Mouse (Mus musculus) hindbrain, embryonic 10.5 days (tissue): ENCODE measurements around the gene Dct. TPM values are rescaled to one million over a fixed set of nuclear protein-coding genes. Genes with fewer than 3 reads are reported as not detected.
A peak's percentile ranks its signal among the peaks of the same experiment; 100 is the strongest.

Experiments
- DNase-seq: peaks from one replicate; pipeline ENCODE4 v3.0.0-alpha.2; 2017; ENCODE audit warnings: low spot score
- H3K27ac ChIP-seq: fragments of 300-500 bp; sonication (generic); 2 replicates; pipeline ENCODE4 v1.5.1; 2016; ENCODE audit warnings: mild to moderate bottlenecking, moderate library complexity
- H3K27me3 ChIP-seq: fragments of 300-500 bp; sonication (generic); 2 replicates; pipeline ENCODE4 v1.6.1; 2016; ENCODE audit warnings: mild to moderate bottlenecking; ENCODE audit not compliant: poor library complexity, insufficient read depth, severe bottlenecking
- H3K36me3 ChIP-seq: fragments of 300-500 bp; sonication (generic); 2 replicates; pipeline ENCODE4 v1.6.1; 2016; ENCODE audit warnings: mild to moderate bottlenecking, moderate library complexity
- H3K4me1 ChIP-seq: fragments of 300-500 bp; sonication (generic); replicated peaks from 2 replicates; pipeline ENCODE4 v1.6.1; 2016; ENCODE audit warnings: mild to moderate bottlenecking
- H3K4me3 ChIP-seq: fragments of 300-500 bp; sonication (generic); 2 replicates; pipeline ENCODE4 v1.5.1; 2016; ENCODE audit warnings: mild to moderate bottlenecking, moderate library complexity
- H3K9me3 ChIP-seq: fragments of 300-500 bp; sonication (generic); 2 replicates; pipeline ENCODE4 v1.6.1; 2016; ENCODE audit warnings: mild to moderate bottlenecking, moderate library complexity
- WGBS: fragments of 180-500 bp; shearing (Covaris S2); methylation state at CpG from one replicate; pipeline ENCODE4 v1.1.7; 2016; 5-methylcytosine and 5-hydroxymethylcytosine counted together
- polyA plus RNA-seq: library from polyadenylated mRNA; unstranded; fragments of >200 nt; fragmentation: Nextera tagmentation; extraction: Ambion mirVana; gene quantifications from 2 replicates; pipeline ENCODE4 v1.2.1, GENCODE M21; 2016

Gene Dct
- 3.2 and 3.5 TPM in 2 replicates for polyA plus RNA-seq

DNA sequence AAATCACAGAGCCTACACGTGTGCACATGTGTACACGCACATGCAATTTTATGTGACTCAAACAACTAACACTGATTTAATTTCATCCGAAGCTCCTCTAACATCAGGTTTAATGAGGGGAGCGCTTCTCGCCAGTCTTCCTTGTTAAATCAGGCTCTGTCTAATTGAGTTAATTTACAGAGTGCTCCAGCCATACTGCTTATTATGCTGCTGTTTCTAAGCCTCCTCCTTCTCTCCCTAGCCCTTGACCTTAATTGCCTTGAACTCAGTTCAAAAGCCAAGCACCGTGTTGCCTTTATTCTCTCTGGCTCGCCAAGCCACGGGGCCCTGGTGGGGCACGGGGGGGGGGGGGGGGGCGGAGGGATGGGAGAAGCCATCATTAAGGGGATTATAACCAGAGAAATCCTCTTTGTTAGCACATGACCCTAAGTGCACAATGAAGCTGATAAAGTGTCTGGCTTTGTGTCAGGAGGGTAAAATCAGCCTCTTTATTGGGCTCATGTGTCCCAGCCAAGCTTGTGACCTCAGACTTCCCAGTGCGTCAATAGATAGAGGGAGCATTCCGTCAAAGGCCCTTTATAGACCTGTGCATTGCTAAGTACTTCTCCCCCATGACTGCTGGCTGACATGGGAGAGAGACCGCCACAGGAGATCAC, at the start of gene Dct:
TSS of gene Dct (minus strand) at position 270 of the 656 bp plus-strand sequence.
- Histone ChIP-seq H3K9me3 (no peaks in the 10 kb centered on the region), H3K4me3 (no peak within 1 kb of the TSS), H3K4me1 (peaks cover 23% of the 10 kb centered on the region), H3K27ac (0 out of 2 replicates have a peak within 1 kb of the TSS, but pooled peaks have one; percentile 23), H3K27me3 (peaks cover 85% of the 10 kb centered on the region), H3K36me3 (no peaks in the 10 kb centered on the region)
- 50% methylated on average over 13 of the region's 13 CpGs for WGBS
- peak; percentile 57 for DNase-seq

DNA sequence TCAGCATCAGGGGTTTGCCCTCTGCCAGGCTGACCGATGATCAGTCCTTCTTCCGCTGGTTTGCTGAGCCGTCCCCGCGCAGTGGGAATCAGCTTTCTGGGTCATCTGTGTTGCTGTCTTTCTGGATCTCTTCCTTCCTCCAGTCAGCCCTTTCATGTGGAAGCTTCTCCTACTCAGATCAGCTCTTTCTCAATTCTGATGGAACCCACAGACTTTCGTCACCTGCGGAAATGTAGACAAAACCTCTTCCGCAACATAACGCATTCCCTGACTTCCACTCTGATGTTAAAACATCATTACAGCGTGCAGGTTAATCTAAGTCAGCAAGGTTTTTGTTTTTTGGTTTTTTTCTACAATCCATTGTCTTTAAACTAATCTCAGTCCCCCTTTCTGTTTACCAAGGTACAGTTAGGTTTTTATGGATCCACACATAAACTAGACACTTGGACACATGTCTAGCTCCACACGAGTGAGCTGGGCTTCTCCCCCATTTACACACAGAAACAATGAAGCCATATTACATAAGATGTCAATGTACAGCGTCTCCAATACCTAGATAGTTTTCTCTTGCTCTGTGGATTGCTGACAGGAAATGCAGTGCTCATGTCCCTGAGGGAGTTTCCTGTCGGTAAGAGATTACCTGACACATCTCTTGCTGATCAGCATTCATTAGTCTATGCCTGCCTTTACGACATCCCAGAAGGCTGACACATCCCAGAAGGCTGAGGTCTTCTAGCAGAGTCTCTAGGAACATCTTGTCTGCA, 49.4 kb upstream of the Dct start:
- DNase-seq = no peak
- Histone ChIP-seq H3K4me1 (no peaks in the 10 kb centered on the region), H3K27me3 (no peaks in the 10 kb centered on the region), H3K36me3 (no peaks in the 10 kb centered on the region), H3K4me3 (no peak overlapping the region), H3K9me3 (peaks cover 3% of the 10 kb centered on the region; the same call in 1 of the 2 replicates), H3K27ac (no peak overlapping the region)
- 85% methylated on average over 14 of the region's 14 CpGs for WGBS

DNA sequence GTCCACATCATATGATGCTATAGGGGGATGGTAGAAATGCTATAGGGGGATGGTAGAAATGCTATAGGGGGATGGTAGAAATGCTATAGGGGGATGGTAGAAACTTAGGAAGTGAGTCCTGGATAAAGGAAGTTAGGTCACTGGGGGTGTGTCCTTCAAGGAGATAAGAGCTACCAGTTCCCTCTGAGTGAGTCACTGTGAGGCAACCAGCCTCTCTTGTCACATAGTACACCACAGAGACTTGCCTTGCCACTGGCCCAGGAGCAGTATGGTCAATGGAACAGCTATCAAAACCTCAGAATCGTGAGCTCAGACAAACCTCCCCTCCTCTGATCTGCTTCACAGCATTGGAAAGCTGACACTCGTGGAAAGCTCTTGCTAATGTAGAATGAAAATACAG, 46.2 kb upstream of the Dct start:
- Histone ChIP-seq H3K4me3 (no peak overlapping the region), H3K4me1 (no peaks in the 10 kb centered on the region), H3K27ac (no peak overlapping the region), H3K27me3 (no peaks in the 10 kb centered on the region), H3K36me3 (no peaks in the 10 kb centered on the region), H3K9me3 (no peaks in the 10 kb centered on the region)
- 74% methylated on average over 2 of the region's 2 CpGs for WGBS
- DNase-seq = no peak

DNA sequence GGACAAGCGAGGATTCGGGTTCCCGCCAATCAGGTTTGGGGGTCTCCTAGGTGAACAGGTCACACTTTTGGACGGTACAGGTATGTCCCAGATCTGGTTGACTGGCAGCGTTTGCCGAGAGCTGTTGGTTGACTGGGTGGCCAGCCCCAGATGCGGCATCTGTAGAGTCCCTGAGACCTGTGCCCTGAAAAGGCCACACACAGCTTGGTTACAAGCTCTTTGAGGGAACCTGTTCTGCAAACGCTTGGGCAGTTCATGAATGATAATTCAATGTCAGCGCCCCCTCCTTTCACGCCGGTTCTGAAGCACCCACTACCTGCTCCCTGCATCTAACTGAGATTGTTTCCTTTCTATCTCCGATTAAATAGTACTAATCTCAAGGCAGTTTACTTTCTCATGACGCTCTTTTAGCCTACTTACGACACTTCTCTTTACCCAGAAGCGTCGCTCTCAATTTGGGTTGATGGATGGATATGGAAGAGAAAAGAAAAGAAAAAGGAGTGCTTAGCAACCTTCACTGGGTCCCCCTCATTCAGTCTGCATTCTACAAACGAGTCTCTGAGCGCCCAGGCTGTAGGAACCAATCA, 37.9 kb upstream of the Dct start:
- Histone ChIP-seq H3K27me3 (0 out of 2 replicates have a peak, but pooled peaks cover 9% of the 10 kb centered on the region), H3K27ac (peak overlapping the region; percentile 84), H3K4me3 (peak overlapping the region; percentile 79), H3K4me1 (peaks cover 38% of the 10 kb centered on the region), H3K36me3 (no peaks in the 10 kb centered on the region), H3K9me3 (no peaks in the 10 kb centered on the region)
- WGBS = under 1% methylated on average over 18 of the region's 18 CpGs
- no peak for DNase-seq

DNA sequence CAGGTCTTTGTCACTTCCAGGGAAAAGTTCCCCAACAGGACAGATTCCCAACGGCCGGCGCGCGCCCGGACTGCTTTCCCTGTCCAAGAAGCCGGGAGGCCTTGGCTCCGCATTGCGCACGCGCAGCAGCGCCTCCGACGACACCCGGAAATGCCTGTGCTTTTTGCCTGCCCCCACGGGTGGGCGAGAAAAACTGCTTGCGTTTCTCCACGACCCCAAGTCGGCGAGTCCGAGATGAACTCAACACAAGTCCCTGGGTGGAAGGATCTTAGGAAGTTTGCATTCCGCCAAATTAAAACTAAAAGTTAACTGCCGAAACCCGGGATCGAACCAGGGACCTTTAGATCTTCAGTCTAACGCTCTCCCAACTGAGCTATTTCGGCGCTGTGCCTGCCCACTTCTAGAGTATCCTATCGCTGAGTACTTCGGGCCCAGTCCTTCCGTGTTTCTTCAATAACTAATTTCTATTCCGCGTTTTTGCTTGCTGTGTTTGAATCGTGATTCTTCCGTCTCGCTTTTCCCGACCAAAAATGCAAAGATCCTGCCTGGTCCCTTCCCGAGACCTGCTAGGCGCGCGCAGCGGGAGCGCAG, 37.3 kb upstream of the Dct start:
- DNase-seq = peak; percentile 92
- no peaks in the 10 kb centered on the region for H3K36me3 ChIP-seq
- no peaks in the 10 kb centered on the region for H3K9me3 ChIP-seq
- 0 out of 2 replicates have a peak, but pooled peaks cover 9% of the 10 kb centered on the region for H3K27me3 ChIP-seq
- H3K27ac ChIP-seq = peak overlapping the region; percentile 84
- H3K4me3 ChIP-seq = peak overlapping the region; percentile 79
- WGBS = under 1% methylated on average over 44 of the region's 44 CpGs
- peaks cover 38% of the 10 kb centered on the region for H3K4me1 ChIP-seq

DNA sequence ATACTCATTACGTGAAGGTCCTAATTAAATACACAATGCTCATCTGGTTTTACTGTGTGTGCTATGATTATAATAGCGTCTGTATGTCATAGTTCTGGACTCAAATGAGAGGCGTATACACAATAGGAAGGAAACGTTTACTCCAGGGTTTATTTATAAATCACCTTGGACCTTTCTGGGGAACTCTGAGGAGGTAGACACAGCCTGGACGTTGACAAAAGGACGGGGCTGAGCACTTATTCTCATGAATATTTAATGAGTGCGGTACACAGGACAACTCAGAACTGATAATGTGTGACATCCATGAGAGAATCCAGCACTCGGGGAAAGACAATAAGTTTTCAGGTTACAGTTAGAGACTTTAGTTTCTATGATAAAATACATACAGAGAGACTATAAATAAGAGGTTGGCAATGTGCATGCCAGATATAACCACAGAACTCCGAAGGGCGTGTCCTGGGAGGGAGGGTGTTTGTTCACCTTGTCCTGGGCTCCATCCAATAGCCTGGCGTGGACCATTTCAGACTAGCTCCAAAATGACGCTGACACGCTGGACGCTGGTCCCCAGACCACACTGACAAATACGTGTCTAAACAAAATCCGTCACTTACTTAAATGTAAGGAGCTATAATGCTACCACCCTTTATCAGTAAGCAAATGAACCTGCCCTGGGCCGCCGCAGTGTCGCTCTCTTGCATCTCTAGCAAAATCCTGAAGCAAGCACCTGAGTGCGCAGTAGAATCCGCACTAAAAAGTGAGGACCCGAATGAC, 36.6 kb upstream of the Dct start:
- Histone ChIP-seq H3K27me3 (0 out of 2 replicates have a peak, but pooled peaks cover 14% of the 10 kb centered on the region), H3K27ac (peak overlapping the region; percentile 84), H3K4me1 (peaks cover 38% of the 10 kb centered on the region), H3K36me3 (no peaks in the 10 kb centered on the region), H3K4me3 (peak overlapping the region; percentile 79), H3K9me3 (no peaks in the 10 kb centered on the region)
- peak; percentile 4 for DNase-seq
- WGBS = 11% methylated on average over 22 of the region's 22 CpGs

DNA sequence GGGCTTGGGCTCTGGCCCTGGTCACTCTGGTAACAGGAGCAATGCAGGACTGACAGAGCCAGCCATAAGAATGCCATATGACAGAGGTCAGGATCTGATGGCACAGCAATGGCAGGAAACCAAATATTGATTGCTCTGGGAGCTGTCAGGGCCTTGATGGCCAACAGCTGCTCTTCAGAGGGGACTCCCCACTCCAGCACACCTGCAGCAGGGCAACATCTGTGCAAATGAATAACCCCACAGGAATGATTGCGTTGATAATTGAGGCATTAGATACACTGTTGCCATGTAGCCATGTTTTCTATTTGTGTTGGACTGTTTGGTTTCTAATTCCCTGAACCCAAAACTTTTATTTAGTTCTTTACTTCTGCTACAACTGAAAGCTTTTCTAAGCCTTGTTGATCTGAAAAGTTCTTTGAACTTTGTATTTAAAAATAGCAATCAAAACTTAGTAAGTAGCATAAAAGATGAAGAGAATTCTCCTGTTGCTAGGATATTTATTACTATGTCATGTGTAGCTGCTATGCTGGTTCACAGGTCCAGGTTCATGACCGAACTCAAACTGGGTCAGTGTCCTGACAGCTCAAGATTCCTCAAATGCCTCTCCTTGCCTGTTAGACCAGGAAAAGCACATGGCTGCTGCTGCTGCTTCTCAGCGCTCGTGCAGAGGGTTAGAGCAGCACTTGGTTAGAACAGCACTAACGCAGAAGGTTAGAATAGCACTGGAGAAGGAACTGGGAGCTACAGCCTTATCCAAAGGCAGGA, 34.4 kb upstream of the Dct start:
- Histone ChIP-seq H3K9me3 (no peaks in the 10 kb centered on the region), H3K36me3 (no peaks in the 10 kb centered on the region), H3K27ac (no peak overlapping the region), H3K27me3 (0 out of 2 replicates have a peak, but pooled peaks cover 8% of the 10 kb centered on the region), H3K4me3 (no peak overlapping the region), H3K4me1 (peaks cover 38% of the 10 kb centered on the region)
- peak; percentile 18 for DNase-seq
- WGBS = 41% methylated on average over 5 of the region's 5 CpGs

DNA sequence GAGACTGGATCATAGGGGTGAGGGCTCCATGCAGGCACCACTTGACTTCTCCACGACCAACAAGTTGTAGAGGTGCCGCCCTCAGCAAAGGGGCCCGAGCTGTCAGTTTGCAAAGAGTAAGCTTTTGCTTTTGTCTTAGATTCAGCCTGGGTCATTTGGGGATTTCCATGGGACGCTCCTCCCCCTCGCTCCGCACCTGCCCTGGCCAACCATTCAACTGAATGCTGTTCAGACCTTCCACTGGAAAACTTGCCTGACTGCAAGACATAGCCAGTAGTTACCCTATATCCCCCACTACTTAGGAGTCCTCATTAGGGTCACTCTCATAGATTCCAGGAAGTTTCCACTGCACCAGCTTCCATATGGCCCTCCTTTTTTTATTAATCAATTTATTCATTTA, 31.8 kb upstream of the Dct start:
- Histone ChIP-seq H3K4me1 (peaks cover 28% of the 10 kb centered on the region), H3K27me3 (0 out of 2 replicates have a peak, but pooled peaks cover 5% of the 10 kb centered on the region), H3K4me3 (no peak overlapping the region), H3K27ac (no peak overlapping the region), H3K36me3 (no peaks in the 10 kb centered on the region), H3K9me3 (no peaks in the 10 kb centered on the region)
- WGBS = 86% methylated on average over 6 of the region's 6 CpGs
- no peak for DNase-seq

DNA sequence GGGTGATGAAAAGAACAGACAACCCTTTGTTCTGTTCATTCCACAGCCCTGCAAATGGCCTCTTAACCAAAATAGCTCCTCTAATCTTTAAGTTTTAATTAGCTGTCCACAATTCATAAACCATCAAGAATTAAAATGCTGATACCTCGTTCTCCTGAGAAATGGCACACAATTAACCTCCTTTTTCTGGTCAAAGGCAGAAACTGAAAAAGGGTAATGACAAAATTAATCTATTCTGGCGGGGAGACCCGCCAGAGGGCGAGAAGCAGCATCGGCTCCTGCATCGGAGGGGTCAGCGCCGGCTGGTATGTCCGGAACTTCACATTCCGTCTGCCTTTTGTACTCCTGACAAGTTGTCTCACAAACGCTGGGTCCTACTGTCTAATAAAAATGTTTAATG, 28.6 kb upstream of the Dct start:
- DNase-seq = no peak

DNA sequence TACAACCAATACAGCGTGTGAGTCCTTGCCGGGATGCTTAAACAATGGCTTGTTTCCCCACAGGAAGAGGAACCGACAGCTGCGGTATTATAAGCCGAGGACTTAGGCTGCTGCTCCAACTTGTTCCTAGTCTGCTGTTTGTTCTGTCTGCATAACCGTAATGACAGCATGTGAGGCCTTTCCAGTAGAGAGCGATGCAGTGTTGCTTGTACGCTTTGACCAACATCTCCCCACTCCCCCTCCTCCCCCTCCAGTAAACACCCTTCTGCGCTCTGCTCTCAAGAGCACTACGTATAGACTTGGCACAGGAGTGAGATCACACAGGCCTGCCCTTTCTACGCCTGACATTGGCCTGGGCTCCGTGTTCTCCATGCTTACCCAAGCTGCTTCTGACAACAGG, 18.1 kb upstream of the Dct start:
- Histone ChIP-seq H3K36me3 (no peaks in the 10 kb centered on the region), H3K27ac (no peak overlapping the region), H3K4me3 (no peak overlapping the region), H3K9me3 (no peaks in the 10 kb centered on the region), H3K4me1 (no peaks in the 10 kb centered on the region), H3K27me3 (no peaks in the 10 kb centered on the region)
- DNase-seq = no peak
- 88% methylated on average over 12 of the region's 12 CpGs for WGBS

More for the DNA sequence above, 28.6 kb upstream of the Dct start:
- Histone ChIP-seq H3K36me3 (no peaks in the 10 kb centered on the region), H3K4me1 (peaks cover under 1% of the 10 kb centered on the region; the same call in 1 of the 2 replicates), H3K4me3 (no peak overlapping the region), H3K27ac (no peak overlapping the region), H3K27me3 (0 out of 2 replicates have a peak, but pooled peaks cover 5% of the 10 kb centered on the region), H3K9me3 (no peaks in the 10 kb centered on the region)
- 58% methylated on average over 11 of the region's 11 CpGs for WGBS

DNA sequence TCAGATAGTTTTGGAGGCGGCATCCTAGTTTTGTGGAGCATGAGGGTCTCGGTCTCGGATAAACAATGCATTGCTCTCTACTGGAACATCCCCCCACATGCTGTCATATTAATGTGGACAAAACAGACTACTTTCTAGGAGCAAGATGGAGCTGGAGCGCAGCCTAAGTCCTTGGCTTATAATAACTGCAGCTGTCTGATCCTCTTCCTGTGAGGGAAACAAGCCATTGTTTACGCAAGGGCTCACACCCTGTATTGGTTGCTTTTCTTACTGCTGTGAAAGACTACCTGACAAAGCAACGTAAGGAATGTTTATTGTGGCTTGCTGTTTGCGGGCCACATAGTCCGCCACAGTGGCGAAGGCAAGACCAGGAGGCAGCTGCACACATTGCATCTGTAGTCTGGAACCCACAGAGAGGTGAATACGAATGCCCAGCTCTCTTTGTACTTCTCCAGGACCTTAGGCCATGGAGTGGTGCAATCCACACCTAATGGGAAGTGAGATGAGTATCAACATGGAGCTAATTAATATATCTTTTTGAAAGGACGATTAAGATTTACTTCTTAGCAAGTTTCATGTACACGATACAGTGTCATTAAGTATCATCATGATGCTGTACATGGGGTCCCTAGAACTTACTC, 17.5 kb upstream of the Dct start:
- no peak overlapping the region for H3K27ac ChIP-seq
- H3K36me3 ChIP-seq = no peaks in the 10 kb centered on the region
- H3K9me3 ChIP-seq = no peaks in the 10 kb centered on the region
- H3K27me3 ChIP-seq = no peaks in the 10 kb centered on the region
- DNase-seq = no peak
- H3K4me1 ChIP-seq = no peaks in the 10 kb centered on the region
- 87% methylated on average over 12 of the region's 12 CpGs for WGBS
- no peak overlapping the region for H3K4me3 ChIP-seq
